Mouse (Mus musculus): ENCODE data around the gene Slc4a10.

DNA sequence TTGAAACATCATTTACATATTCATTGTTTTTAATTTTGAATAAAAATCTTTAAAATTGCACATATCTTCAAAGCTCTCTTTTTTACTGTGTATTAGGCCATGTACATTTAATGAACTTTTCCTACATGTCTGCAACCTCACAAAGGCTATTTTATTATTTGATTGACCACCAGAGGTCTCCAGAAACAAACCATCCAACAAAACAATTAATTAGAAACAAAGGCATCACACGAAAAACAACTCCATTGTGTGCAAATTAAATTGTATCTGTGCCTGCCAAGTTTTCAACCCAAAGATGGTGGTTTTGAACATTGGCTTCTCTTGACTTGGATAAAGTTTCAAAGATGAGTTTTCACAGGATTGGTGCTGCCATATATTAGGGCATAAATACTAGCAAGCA, 300.5 kb downstream of the Slc4a10 start:
- TF ChIP-seq CTCF (IDR thresholded peaks at IDR 0.05; ENCODE audit: control insufficient read depth, insufficient read depth, insufficient replicate concordance, low read depth, low read length): no peak
- TF ChIP-seq POLR2A (IDR thresholded peaks at IDR 0.05; ENCODE audit: control insufficient read depth, low read depth, low read length): no peak
